Mouse (Mus musculus) spleen, postnatal 36 days (tissue): ENCODE results near the gene Ptpra.
A peak's percentile ranks its signal among the peaks of the same experiment; 100 is the strongest.
"Not testable (repeated sequence)": the region's sequence is repeated elsewhere in the genome, so short reads cannot be mapped to it uniquely, and the experiment has no call there.

Source experiments
- DNase-seq, 2 experiments: peaks; one replicate each; pipeline ENCODE4 v3.0.0; 2022; ENCODE audit warnings: low spot score in 2 of 2, mixed read lengths in 1 of 2

Gene Ptpra

GRCm38 (mm10) chr2:130556292-130556691 lies 106.2 kb downstream of the Ptpra start:
- no peak for DNase-seq

GRCm38 (mm10) chr2:130557462-130557861 lies 107.4 kb downstream of the Ptpra start:
- DNase-seq = no peak

GRCm38 (mm10) chr2:130558015-130558414 lies 107.9 kb downstream of the Ptpra start:
- DNase-seq = no peak

- DNase-seq = peak; percentile 95
Measured at GRCm38 (mm10) chr2:130563212-130564055, 113.4 kb downstream of the Ptpra start, which contains the start of gene Mrps26. TSS of gene Mrps26 (plus strand) at chr2:130563742.

- peak in 1 of 2 experiments; percentile 8 for DNase-seq
Measured at GRCm38 (mm10) chr2:130564063-130564462, 114.0 kb downstream of the Ptpra start.

GRCm38 (mm10) chr2:130564983-130565382 lies 114.9 kb downstream of the Ptpra start:
- no peak for DNase-seq

- no peak for DNase-seq
Measured at GRCm38 (mm10) chr2:130568921-130569320, 118.8 kb downstream of the Ptpra start.

GRCm38 (mm10) chr2:130569926-130570325 lies 119.8 kb downstream of the Ptpra start:
- no peak for DNase-seq

GRCm38 (mm10) chr2:130574960-130575359 lies 124.9 kb downstream of the Ptpra start:
- DNase-seq = no peak

- no peak for DNase-seq
Measured at GRCm38 (mm10) chr2:130575873-130576272, 125.8 kb downstream of the Ptpra start, which contains the start of gene Oxt. TSS of gene Oxt (plus strand) at chr2:130576173.

- not testable (repeated sequence) for DNase-seq
Measured at GRCm38 (mm10) chr2:130576564-130576963, 126.5 kb downstream of the Ptpra start.

GRCm38 (mm10) chr2:130577021-130577420 lies 126.9 kb downstream of the Ptpra start:
- no peak for DNase-seq

- DNase-seq = peak; percentile 61 to 63
Measured at GRCm38 (mm10) chr2:130577632-130578031, 127.6 kb downstream of the Ptpra start.

- DNase-seq = peak; percentile 30 to 42
Measured at GRCm38 (mm10) chr2:130578148-130578547, 128.1 kb downstream of the Ptpra start.

GRCm38 (mm10) chr2:130579791-130580190 lies 129.7 kb downstream of the Ptpra start:
- no peak for DNase-seq

- DNase-seq = no peak
Measured at GRCm38 (mm10) chr2:130581201-130581600, 131.1 kb downstream of the Ptpra start.

GRCm38 (mm10) chr2:130582552-130582951 lies 132.5 kb downstream of the Ptpra start, which contains the start of gene Avp:
TSS of gene Avp (minus strand) at chr2:130582554.
- DNase-seq = no peak

GRCm38 (mm10) chr2:130583902-130584560 lies 134.0 kb downstream of the Ptpra start:
- DNase-seq = no peak

GRCm38 (mm10) chr2:130586016-130586415 lies 135.9 kb downstream of the Ptpra start:
- no peak for DNase-seq

GRCm38 (mm10) chr2:130588373-130588772 lies 138.3 kb downstream of the Ptpra start:
- no peak for DNase-seq

GRCm38 (mm10) chr2:130589157-130589556 lies 139.1 kb downstream of the Ptpra start:
- no peak for DNase-seq

- DNase-seq = no peak
Measured at GRCm38 (mm10) chr2:130589761-130590160, 139.7 kb downstream of the Ptpra start.

GRCm38 (mm10) chr2:130591016-130591415 lies 140.9 kb downstream of the Ptpra start:
- no peak for DNase-seq
